Mouse (Mus musculus): ENCODE measurements at regions not wholly inside any gene's neighbourhood (a gene's known extent, or its start where the extent isn't known, plus 50 kb on each side); places are given as distances from the start of the nearest gene placed in this dataset.

DNA sequence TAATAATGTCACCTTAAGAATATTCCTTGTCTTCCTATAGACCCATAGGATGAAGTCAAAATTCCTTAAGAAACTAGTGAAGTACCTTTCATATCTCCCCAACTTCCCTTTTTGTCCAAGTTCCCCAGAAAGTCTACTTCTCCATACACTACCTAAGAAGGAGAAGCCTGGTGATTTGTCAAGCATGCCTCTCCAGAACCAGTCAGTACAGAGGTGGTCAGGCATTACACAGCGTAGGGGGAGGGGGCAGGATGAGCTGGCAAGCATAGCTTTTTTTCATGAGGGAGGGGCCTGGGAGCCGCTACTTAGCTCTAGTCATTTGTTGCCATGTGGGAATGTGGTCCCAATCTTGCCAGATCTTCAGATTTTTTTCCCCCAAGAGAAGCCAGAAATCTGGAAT lies 54.0 kb upstream of the Satb2 start:
- intact Hi-C loops (cut with DNase I), result no loop called here

DNA sequence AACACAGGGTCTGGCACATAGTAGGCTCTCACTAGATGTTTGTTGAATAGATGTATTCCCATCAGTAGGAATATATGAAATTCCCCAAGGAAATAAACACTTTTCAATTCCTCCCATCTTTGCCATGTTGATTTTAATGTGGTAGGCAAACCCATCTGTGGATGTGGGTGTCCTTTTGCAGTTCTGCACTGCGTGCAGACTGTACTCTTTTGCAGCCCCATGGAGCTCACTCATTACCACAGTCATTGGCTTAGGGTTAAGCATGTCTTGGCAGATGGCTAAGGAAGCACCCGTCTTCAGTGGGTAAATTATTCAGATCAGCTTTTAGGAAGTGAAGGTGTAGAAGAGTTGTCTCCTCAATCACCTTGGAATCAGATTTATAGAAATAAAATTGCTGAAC lies 54.8 kb upstream of the Satb2 start:
- intact Hi-C loops (cut with DNase I), result no loop called here

DNA sequence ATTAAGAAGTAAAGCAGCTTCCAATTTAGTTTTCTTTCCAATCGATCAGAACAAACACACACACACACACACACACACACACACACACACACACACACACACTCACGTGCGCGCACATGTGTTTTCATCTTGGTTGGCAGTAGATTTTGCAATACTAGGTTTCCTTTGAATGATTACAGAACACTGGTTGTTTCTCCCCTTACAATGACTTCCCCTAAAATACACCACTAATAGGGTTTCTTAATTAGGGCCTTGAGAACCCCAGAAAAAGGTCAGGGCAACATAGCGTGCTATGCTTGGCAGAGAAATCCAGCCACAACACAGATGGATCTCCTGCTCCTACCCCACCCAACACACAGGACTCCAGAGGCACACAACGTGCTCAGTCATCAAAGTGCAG lies 56.0 kb upstream of the Satb2 start:
- intact Hi-C loops (cut with DNase I), result no loop called here

DNA sequence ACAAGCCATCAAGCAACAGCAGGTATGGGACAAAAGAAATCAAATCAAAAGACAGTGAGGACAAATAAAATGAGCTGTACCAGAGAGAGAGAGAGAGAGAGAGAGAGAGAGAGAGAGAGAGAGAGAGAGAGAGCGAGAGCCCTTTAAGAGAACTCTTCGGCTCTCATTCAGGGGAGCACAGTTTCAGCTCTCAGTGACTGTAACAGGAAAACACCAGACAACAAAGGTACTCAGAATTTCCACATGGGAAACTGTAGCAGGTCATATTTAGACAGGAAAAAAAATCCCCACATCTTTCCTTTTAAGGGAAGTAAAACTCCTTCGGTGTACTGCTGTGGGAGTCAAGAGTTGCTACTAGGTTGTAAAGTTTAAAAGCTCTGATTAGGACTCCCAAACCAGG lies 57.9 kb upstream of the Satb2 start:
- intact Hi-C loops (cut with DNase I), result no loop called here

DNA sequence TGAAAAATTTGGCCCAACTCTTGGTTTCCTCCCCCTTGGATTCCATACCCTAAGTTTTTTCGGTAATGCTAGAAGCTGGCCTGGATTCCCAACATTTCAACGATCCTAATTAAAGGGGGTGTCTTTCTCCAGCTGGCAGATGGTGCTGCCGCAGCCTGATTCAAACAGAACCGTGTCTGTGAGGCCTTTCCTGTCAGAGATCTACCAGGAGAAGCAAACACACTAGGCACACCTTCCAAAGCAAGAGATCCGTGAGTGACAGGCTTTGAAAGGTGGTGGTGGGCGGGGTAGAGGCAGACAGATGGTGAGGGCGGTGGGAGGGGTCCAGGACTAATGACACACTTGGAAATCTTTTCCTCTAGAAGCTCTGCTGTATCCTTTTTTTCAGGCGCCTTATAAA lies 61.8 kb upstream of the Satb2 start:
- intact Hi-C loops (cut with DNase I), result no loop called here

DNA sequence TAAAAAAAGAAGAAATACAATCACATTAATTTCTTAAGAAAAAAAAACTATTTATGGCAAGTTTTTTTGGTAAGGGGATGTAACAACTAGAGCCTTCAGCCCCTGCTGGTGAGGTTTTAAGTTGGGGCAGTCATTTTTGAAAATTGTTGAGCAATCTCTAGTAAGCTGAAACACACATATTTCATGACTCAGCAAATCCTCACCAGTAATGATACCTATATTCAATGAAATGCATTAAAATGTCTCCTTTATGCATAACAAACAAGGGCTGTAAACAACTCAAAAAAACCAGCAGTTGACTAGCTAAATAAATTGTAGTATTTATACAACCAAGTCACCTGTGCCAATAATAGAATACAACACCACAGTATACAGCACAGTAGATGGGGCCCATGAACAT lies 63.1 kb upstream of the Satb2 start:
- intact Hi-C loops (cut with DNase I), result no loop called here

DNA sequence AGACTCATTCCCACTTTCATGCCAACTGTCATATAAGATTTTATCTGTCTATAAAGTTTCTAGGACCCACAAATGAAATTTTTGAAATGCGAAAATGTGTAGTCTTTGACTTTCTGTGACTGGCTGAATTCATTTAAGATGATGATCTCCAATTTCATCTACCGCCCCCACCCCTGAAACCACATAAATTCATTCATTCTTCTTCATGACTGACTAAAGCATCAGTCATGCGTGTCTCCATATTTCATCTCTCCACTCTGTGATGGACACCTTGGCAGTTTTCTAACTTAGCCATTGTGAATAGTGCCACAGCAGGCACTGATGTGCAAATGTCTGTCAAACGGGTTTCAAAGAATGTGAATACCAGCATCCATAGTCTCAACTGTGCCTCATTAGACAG lies 75.4 kb upstream of the Satb2 start:
- intact Hi-C loops (cut with DNase I), result no loop called here

DNA sequence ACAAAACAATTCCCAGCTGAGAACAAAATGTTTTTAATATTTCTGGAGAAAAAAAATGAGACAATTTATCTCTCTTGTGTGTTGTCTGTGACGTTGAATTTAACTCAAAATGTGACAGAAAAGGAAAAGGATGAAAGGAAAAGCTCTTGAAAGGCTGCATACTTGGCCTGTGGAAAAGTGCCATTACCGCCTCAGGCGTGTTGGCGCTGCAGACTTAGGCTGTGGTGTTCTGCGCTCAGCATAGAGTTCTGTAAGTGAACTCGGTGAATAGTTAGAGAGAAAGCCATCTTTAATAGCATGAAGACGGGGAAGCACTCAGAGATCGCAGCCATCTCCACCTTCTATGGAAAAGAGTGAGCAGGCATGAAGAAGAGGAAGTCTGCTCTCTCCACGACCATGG lies 77.5 kb upstream of the Satb2 start:
- intact Hi-C loops (cut with DNase I), result no loop called here

DNA sequence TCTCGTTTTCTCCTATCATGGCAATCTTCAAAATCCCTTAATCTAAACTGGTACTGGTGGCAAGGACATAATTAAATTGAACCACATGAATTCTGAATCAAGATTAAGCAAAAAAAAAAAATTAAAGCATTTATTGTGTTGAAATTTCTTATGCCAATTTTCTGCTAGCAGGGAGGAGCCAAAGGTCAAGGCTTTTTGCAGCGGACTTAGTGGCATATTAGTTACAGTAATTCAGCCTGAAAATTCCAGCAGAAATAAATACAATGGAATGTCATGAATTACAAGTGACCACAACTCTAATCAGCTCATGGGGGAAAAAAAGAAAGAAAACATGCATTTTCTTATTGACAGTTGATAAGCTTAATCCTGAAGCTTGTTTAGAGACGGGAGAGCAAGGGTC lies 80.8 kb upstream of the Satb2 start:
- intact Hi-C loops (cut with DNase I), result no loop called here

DNA sequence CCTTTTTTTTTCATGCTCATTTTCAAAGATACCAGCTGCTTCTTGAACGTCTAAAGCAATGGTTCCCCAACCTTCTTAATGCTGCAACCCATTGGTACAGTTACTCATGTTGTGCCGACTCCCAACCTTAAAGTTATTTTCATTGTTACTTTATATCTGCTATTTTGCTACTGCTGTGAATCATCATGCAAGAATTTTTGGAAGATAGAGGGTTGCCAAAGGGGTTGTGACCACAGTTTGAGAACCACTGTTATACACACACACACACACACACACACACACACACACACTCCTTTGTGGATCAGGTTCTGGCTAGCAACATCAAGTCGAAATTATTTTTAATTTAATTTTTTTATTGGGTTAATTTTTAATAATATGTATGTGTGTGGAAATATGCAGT lies 96.8 kb upstream of the Satb2 start:
- intact Hi-C loops (cut with DNase I), result no loop called here

DNA sequence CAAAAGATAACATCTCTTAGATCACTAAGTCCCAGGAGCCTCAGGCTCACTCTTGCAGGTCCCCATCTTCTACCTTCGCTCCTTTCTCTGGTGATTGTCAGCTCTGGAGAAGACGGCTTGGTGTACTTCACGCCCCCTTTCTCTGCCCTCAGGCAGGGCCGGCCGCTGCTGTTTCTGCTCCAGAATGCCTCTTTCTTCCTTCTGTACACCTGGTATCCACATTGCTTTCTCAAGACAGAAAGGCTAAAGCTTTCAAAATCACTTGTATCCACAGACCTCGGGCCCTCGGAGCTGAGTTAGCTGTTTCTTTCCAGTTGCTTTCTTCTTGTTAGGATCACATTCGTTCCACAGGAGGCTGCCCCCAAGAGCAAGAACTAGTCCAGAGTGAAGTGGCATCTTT lies 98.2 kb upstream of the Satb2 start:
- intact Hi-C loops (cut with DNase I), result no loop called here

DNA sequence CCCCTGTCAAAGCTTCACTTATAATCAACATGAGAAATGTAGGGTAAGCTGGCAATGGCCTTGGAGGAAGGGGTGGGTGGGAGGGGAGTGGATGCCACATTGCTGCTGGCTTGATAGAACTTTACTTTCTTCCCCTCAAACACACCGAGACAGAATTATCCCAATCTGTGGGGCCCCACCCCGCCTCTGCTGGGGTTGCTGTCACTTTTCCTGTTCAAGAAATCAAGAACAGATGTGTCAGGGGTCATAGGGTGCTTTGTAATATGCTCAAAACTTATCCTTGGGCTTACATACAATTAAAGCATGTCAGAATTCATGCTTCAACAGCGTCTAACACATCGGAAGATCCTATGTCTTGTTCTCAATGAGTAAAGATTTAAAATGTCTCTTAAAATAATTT lies 101.9 kb upstream of the Satb2 start:
- intact Hi-C loops (cut with DNase I), result no loop called here

DNA sequence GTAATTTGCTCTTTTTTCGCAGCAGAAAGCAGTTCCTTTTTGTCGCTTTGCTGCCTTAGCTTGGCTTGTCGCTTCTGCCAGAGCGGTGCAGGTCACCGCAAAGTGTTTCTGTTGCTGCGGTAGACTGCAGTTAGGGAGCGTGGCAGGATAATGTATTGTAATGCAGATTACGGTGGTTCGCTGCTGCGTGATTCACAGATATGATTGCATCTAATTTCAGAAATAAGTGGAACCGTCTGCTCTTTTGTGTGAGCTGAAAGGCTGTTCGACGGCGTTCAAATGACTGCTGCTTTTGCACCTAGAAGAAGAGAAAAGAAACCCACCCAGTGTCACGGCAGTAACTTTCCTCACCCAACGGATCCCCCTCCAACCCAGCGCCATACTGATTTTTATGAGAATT lies 104.7 kb upstream of the Satb2 start:
- intact Hi-C loops (cut with DNase I), result no loop called here

DNA sequence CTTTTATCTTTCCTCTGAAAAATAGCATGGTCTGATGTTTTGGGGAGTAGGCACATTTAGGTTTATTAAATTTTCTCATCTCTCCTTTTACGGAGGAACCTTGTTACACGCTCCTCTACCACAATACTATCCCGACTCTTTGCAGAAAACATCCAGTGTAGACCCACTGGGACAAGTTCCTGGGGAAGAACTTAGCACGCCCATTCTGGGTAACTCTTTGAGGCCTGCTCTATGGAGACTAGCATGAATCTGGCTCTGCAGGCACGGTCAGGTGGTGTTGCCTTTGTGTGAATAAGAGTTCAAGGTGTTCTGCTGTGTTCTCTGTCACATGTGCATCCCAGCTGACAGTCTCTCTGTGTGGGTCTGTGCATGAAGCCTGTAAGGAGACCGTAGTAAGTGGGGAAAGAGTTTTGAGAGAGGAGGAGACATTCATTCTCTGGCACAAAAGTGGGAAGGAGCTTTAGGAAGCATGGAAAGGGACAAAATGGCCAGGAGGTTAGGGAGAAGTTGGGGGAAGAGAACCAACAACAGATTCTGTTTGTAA lies 105.2 kb upstream of the Satb2 start:
- intact Hi-C loops (cut with DNase I), result no loop called here

DNA sequence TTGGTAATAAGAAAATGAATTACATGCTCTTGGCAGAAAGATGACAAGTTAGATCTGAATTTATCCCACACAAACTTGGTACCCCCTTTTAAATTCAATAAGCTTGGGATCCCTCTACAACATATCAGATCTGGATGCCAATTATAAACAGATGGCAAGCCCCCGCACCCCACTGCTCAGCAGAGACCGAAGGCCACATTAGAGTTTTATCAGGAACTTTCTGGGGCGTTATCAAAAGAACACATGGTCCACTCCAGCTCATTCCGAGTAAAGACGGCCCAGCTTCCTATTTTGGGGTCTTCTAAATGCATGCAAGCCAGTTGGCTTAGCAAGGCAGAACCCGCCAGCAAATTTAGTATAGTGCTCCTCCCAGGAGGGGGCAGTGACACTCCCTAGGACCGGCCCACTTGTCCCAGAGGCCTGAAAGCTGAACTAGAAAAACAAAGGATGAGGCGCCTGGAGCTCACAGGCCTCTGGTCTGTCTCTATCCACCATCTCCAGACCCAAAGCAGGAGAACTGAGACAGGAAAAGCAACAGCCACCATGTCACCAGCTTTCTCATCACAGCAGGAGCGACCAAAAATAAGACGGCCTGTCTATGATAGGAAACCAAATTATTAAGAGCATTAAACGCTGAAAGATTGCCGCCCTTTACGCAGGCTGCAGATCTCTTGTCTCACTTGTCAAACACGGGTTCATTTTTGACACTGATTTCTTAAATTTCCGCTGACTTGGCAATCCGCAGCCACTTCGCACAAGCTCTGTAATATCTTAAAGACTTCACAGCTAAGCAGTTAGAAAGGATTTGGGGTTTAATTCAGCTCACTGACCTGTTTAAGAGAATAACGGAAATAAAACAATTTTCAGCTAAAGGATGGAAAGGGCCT lies 117.2 kb upstream of the Satb2 start:
- intact Hi-C loops (cut with DNase I), result no loop called here

DNA sequence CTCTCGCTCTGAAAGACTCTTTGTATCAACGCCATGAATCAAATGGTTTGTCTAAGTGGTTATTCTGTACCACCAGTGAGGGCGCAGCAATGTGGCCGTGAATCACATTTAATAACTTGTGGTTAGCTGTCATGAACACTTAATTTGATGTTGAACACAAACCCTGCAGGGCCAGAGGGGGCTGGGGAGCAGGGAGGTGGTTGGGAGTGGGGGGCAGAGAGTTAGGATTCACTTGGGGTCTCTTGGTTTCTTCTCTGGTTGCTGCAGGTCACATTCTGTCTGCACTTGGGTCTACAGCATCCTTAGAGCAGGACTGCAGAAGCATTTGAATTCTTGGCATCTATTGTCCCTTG lies 117.8 kb upstream of the Satb2 start:
- intact Hi-C loops (cut with DNase I), result no loop called here

DNA sequence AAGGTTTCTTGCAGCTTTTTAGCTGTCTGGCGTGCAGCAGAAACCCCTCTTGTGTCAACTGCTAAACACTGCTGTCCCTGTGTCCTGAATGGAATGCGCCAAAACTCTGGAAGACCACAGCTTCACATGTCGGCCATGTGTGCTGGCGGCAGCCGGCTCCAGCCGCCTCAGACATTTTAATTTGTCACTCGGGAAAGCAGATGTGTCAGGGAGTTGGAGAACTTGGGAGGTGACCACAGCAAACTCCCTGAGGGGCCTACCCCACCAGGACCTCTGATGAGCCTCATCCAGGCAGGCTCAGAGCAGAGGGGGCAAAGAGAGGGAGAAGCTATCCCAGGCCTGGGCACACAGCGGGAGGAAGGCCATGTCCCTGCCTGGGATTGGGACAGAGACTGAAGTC lies 118.3 kb upstream of the Satb2 start:
- intact Hi-C loops (cut with DNase I), result no loop called here

DNA sequence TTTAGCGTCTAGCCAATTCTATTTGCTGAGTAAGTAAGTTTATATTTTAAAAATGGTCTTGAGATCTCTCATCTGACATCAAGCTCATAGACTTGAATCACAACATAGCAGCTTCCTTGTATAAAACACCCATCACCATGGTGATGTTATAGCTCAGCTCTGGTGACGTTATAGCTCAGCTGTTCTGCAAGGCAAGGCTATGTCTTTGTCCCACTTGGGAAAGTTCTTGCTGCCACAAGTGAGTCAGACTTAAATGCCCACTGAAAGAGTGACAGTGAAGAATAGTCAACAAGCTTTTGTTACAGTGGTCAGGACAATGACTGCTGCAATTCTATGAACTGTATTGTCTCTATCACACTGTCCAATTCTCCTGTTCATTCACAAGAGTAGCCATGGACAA lies 122.2 kb upstream of the Satb2 start:
- intact Hi-C loops (cut with DNase I), result no loop called here

DNA sequence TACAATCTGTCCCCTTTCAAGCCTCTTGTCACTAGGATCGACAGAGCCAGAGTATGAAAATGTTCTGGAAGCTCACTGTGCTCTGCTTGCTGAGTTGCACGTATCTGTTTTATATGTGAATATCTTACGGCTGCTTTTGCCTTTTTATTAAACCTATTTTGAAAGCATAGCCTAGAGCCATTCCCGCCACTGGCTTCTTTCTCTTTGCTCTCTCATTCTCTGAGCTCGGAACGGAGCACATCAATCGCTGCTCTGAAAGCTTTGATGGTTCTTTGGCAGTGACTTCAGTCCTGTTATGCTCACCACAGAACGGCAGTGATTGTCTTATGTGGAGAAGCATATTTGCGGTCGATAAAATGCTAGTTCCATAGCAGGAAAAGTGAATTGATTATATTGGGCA lies 128.9 kb upstream of the Satb2 start:
- intact Hi-C loops (cut with DNase I), result no loop called here

DNA sequence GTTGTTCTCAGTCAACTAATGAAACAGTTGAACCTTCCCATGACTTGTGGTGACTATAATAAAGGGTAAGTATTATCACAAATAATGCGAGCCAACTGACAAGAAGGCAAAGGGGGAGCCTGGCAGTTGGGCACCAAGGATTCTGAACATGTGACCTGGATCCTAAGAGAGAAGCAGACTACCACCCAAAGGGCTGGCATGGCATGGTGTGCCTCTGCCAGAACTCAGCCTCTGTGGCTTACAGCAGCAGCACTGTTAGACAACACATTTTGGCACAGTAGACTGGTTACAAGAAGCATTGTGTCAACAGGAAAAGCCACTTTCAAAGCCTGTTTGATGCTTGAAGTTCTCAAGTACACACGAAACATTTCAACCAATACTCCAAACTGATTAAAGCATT lies 142.2 kb upstream of the Satb2 start:
- intact Hi-C loops (cut with DNase I), result no loop called here

DNA sequence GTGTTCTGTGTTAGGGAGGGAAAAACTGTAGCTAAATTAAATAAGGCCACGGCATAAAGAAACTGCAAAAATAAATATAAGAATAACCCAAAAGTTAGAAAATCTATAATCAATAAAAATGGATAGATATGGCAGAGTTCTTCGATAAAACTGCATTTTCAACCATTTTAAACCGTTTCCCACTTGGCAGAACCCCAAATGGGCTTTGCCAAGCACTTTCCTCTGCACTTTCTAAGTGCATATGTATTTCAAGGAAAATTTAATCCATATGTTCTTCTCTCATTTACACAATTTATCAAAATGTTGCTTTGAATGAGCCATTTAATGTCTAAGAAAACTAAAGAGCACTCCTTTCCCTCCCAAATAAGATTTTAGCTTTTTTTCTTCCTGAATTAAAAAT lies 165.7 kb upstream of the Satb2 start:
- intact Hi-C loops (cut with DNase I), result no loop called here

DNA sequence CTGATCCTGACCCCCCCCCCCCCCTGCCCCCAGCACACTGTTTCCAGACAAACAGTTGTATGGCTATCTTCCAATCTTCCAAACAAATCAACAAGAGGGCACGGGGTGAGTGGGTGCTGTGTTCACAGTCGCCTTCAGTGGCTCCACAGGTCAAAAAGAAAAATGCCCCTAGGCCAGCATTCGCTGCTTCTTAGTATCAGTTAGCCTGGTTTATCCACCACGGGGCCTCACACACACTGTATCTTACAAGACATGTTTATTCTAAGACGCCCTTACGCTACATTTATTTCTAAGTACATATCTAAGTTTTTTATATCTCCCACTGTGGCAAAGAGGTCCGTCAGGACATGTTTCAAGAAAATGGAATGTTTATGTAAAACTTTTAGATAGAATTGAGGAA lies 177.4 kb upstream of the Satb2 start:
- intact Hi-C loops (cut with DNase I), result no loop called here

DNA sequence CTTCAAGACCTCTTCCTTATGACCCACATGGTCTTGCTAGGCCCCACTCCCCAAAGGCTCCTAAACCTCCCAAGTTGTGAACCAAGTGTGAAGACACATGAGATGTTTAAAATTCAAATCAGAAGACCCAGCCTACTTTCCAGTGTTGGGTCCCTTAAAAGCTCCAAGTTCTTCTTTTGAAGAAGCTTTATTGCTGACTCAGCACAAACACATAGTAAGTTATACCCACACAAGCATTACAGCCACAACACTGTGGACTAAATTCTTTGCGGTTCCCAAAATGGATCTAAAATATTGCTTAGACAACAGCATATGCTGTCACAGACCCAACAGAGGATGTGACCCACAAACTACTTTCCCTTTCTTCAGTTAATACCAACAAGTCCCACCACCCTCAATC lies 186.0 kb upstream of the Satb2 start:
- intact Hi-C loops (cut with DNase I), result no loop called here

All from adrenal gland (tissue).